Mouse (Mus musculus): ENCODE results near the gene Brinp3.
"Not testable (repeated sequence)": the region's sequence is repeated elsewhere in the genome, so short reads cannot be mapped to it uniquely, and the experiment has no call there.

Brinp3 gene

DNA sequence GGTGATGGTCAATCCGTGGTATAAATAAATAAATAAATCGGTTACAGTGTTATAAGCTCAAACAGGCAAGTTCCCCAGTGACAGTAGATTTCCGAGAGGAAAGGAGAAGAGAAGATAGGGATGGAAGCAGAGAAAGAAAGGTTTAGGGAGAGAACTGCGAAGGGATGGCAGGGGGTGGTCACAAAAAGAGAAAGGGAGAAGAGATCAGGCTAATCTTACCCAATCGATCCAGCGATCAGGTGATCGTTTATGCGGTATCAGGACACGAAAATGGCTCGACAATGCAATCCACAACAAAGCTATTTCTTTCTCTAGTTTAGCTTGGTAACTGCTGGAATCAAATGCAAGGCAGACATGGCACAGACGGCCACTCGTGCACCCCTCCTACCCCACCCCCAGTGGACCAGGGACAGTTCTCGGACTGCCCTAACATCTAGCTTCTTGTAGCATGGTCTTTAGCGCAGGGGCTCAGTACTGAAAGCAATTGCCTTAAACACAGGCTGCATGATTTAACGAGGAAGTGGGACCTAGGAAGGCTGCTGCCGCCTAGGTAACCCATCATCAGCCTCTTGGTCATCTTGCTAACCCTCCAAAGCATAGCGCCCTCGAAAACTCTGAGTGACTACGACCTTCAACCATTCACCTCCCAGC, at the start of gene Brinp3:
TSS of gene Brinp3 (plus strand) at position 80 of the 651 bp plus-strand sequence.
- DNase-seq: no peak

DNA sequence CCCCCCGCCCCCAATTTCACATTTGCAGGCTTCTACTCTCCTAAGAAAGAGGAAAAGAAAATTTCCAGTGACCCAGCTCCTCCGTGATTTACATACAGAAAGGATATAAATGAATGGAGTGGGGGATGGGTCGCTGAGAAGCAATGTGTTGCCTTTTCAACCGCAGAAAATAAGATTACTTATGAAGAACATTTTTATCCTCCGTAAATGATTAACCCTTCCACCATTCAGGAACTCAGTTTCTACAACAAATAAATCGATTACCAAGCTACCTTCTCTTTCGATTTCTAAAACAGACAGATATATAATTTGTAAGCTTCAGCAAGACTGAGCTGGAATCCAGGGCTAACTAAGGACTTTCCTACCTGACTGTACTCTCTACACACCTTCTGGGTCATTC, 339 bp upstream of the Brinp3 start:
- no peak for DNase-seq

DNA sequence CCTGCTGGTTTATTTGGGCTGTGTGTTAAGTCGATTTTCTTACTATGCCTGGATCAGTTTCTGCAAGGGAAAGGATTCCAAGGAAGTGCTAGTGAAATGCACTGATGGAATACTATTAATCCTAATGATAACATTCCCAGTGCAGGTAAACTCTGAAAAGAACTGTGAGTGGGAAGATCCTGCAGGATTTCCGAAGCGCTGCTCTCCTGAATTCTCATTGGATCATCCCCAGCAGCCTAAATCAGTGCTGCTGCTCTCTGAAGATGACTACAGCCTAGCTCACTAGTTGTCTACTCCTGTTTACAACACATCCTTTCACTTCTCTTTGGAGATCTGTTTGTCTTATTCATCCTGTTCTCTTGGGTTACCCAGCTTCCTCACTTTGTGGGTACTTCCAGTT, 826 bp downstream of the Brinp3 start:
- DNase-seq: no peak

DNA sequence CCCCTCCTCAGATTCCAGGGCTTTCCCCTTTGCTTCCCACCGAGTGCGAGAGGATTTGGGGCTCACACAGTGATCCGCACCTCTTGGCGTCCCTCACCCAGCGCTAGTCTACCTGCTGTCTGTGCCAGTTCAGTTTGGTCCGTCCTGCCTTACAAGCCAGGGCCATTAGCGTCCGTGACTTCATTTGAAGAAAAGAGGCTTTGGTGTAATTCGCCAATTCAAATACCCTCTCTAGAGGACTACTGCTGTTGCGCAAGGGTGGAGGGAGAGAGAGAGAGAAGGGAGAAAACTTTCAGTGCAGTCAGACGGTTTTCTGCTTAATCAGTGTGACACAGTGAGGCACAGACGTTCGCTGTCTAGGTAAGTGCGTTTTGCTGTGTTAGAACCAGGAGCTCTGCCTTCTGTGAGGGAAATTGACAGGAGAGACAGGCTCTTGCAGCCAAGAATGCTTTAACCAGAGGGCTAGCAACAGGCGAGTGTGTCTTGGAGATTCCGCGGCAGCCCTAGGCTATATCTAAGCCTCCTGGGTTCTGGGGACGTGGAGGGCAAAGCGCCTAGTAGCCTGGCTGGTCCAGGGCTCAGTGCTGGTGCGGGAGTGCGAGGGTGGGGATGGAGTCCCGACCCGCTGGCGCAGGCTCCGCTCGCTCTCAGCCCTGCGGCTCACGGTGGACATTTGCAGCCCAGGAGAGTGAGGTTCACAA, 3.0 kb downstream of the Brinp3 start:
- DNase-seq: no peak

DNA sequence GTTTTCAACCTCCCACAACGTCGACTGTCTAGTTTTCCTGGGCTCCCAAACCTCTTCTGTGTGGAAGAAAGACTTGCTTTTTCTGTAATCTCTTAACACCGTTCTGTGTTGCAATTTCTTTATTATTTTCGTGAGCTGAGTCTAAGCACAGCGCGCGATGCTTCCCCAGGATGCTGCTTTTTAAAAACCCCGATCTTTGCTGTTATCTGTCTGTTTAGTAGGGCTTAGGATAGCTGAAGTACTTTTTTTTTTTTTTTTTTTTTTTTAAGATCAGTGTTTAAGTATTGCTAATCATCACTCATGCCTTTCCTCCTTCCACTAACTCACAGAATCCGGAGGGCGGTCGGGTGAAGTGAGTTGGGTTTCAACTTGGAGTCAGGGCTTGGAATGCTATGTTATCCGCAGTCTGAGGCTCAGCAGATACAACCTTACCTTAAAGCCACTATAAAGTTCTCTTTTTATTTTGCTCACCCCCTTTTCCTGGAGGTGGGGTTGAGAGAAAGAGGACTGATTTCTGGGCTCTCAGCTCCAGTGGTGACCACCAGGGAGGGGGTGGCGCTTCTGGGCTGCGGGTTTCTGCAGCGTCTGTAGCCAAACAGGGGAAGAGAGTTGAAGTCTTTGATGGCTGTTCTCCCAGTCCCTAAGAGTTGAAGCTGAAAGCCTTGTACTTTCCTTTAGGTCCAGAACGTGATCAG, 3.7 kb downstream of the Brinp3 start:
- no peak for DNase-seq

DNA sequence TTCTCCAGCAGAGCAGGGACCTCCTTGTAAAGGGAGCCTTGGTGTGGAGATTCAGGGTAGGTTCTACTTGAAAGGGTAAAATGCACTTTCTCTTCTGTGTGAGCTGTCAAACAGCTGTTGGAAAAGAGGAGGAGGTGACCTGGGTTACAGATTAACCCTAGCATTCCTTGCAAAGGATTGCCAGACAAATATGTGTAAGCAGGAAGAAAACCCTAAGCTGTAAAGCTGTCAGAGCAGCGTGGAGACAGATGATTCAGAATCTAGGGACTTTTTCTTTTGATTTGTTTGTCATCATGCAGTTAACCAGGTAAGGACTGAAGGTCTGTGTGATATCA, 4.2 kb downstream of the Brinp3 start:
- DNase-seq: no peak

DNA sequence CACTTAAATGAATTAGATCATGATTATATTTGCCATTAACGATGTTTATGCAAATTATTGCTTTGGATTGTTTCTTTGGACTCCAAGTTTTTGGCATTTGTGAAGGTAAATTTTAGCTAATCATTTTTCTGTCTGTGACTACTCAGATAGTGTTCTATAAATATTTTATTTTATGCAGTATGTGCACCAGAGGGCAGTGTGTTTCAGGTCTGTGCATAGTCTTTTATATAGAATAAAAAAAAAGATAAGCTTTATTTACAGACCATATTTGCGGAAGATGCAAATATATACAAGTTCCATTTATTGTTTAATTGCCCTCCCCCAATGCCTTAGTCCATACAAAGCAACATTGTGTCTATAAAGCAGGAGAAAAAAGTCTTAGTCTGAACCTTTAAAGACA, 20.8 kb downstream of the Brinp3 start:
- DNase-seq: no peak

DNA sequence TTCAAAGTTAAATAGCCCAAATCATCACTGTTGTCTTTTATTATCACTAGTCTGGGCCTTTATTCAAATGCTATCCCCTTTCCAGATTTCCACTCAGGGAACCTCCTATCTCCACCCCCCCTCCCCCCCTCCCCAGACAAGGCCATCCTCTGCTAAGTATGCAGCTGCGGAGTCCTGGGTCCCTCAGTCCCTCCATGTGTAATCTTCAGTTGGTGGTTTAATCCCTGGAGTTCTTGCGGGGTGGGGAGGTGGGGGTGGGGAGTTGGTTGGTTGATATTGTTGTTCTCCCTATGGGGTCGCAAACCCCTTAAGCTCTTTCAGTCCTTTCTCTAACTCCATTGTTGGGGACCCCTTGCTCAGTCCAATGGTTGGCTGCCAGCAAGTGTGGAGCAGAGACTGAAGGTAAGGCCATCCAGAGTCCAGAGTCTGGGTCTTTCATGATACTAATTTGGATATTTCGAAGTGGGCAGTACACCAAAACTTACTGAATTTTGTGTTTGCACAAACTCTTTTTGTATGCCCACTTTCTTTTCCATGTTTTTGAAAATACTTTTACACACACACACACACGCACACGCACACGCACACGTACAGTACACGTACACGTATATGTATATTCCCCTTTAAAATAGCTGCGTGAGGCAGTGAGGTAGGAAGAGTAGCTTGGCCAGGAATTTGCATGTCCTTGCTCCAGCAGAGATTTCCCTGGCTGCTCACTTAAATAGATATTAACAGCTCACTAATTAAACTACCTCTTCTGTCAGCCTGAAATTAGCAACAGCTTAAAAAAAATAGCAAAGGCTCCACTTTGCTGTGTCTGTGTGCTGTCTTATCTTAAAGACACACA, 29.4 kb downstream of the Brinp3 start:
- no peak for DNase-seq

DNA sequence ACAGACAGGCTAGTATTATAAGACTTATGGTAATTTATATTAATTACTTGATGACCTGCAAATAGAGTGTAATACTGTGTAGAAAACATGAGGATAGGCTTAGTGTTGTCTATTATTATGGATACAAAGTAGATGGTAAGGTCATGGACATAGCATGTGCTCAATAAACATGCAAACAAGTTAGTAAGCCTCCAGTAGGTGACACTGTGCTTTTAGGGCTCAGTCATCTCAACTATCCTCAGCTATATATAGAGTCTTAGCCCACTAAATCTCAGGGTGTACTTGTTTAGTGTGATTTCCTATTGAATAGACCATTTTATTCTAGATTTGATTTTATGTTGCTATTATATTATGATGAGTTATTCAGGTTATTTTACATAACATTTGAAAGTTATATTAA, 34.0 kb downstream of the Brinp3 start:
- DNase-seq: no peak

DNA sequence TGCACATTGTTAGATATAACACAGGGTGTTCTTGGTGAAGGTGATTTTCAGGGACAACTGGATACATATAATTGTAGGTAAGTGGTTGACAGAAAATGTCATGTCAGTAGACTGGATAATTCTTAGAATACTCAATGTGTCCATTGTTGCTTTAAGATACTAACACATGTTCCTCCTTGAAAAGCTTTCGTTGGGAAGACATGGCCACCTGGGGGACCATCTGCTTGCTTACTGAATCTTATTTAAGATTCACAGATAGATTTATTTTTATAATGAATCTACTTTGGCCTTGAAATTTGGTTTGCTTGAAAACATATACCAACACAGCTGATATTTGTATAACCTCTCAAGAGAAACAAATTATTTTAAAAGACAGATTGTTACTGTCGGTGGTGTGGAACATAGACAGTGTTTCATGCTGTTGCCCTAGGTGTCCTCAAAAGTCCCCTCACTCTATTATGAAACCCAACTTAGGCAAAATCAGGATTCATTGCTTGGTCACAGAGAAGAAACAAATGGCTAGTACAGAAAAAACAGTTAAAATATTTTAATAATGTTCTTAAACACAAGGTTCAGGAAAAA, 52.4 kb downstream of the Brinp3 start:
- DNase-seq: no peak

DNA sequence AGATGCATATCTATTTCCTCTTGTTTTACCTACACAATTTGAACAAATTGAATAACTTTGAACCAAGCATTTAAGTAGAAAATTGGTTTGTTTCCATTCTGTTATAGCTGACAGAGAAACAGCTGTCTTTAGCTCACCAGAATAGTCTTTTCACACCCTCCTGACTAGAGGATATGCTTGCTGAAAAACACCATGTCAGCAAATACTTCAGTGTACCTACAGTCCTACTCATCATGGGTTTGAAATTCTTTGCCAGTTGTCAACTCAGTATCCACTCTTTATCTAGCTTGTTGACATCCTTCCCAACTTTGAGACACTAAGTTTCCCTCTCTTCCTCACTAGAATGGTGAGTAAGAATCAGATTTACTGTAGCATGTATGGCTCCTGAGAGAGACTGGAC, 62.4 kb downstream of the Brinp3 start:
- no peak for DNase-seq

DNA sequence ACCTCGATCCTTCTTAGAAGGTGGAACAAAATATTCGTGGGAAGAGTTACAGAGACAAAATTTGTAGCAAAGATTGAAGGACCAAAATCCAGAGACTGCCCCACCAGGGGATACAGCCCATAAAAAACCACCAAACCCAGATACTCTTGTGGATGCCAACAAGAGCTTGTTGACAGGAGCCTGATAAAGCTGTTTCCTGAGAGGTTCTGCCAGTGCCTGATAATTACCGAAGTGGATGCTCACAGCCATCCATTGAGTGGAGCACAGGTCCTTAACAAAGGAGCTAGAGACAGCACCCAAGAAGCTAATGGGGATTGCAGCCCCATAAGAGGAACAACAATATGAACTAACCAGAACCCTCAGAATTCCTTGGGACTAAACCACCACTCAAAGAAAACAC, 67.6 kb downstream of the Brinp3 start:
- DNase-seq: no peak

DNA sequence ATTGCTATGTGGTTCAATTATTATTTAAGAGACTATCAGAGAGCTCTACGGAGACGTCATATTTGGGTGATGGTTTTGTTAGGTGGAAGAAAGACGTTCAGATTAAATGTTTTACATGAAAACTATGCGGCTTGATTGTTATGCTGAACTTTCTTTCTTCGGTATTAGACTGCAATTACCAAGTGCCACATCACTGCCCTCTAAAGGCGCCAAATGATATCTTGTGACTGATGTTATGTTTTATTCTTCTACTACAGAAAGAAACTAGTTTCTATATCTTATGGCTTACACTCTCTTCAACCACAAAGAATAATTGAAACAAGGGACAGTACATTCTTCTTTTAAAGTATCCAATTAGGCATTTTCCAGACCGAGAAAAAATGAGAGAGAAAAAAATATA, 89.6 kb downstream of the Brinp3 start:
- no peak for DNase-seq

DNA sequence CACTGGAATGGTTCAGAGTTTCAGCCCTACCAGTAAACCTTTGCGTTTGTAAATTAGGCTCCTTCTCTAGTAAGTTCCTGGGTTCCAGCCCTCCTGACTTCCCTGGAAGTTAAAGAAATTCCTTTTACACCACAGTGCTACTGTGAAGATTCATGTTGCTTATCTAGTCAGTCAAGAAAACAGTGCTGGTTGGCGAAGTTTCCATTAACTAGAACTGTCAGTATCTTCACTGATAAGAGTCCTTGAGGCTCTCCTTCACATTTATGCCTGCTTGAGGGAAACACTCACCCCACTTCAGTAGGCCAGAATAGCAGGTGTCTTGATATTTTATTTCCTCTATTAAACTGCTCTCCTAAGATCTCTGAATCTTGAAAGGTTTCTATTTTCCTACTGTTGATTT, 138.3 kb downstream of the Brinp3 start:
- no peak for DNase-seq

DNA sequence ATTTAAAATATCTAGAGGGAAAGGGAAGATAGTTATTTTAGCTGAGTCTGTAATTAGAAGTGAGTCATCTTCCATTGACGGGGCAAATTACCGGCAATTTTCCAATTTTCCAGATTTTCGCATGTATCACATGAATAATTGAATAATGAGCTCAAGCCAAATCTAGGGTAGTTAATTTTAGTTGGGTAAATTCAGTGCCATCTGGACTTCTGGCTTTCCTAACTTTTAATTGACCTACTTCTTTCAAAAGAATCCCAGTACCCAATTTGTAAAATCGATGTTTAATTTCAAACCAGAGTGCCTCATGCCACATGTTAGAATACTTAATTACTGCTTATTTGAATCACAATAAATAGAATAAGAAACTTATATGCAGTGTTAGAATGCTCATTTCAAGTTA, 162.7 kb downstream of the Brinp3 start:
- DNase-seq: no peak

DNA sequence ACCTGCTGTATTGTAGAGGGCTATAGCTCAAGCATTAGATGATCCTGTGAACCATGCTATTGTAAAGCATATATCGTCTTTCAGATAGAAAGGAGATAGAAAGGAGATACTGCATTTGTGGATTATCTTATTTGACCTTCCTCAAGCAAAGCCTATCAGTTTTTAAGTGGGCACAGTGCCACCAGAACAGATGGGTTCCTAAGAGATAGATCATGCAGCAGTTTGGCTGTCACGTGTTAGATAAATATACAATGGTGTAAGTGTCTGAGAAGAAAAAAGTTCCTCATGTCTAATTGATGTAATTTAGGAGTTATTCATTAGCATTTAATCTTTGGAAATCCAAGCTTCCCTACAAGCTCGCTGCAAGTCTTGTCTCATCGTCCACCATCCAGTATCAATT, 206.2 kb downstream of the Brinp3 start:
- DNase-seq: no peak

DNA sequence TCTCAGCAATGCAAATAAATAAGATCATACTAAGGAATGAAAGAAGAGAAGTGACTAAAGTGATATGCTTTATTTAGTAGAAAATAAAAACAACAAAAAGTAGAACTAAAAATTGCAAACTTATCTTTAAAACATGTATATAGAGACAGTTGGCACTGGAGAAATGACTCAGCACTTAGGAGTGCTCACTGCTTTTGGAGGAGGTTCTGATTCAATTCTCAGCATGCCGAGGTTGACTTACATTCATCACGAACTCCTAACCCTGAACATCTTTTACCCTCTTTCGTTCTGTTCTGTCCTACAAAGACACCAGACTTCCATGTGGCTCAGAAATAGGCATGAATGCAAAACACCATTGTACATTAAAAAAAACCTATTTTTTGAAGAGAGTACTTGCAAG, 225.0 kb downstream of the Brinp3 start:
- DNase-seq: no peak

DNA sequence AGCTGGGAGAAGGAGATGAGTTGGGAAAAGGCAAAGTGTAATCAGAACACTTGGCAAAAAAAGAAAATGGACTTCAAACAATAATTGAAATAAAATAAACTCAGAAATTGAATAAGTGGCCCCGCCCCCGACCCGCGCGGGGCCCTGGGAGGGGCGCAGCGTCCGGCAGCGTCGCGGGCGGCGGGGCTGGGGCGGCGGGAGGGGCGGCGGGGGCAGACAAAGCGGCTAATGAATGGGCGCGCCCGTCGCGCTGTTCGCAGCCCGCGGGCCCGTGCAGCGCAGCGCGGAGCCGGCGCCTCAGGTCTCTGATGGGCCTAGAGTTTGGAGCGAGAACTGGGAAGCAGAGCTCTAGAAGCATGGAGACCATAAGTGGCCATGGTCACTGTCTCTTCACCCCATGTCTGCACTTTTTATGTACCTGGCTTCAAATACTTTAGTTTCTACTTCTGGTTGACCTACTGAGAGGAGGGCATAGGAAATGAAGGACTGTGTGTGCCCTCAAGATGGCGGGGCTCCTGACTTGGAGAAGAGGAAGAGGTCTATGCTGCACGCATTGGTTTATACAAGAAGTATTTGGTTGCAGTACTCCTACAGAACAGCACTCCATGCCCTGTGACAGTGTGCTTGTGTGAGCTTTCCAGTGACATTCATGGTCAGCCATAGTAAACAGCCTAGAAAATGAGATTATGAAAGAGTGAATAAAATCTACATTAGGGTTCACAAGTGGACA, 230.4 kb downstream of the Brinp3 start:
- not testable (repeated sequence) for DNase-seq

DNA sequence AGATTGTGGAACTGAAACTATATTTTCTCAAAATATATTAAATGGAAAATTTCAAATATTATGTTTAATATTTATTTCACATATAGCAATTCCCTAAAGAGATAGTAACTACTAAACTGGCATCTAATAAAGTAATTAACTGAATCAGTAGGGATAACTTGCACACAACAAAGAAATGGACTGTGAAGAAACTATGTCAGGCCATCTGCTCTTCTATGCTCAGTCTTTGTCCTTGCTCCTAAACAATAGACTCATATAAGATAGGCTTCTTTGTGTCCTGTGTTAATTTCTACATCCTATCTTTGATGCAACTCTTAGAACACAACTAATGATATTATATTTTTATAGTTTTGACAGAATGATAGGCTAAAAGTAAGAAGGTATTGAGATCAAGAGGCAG, 256.5 kb downstream of the Brinp3 start:
- DNase-seq: no peak

DNA sequence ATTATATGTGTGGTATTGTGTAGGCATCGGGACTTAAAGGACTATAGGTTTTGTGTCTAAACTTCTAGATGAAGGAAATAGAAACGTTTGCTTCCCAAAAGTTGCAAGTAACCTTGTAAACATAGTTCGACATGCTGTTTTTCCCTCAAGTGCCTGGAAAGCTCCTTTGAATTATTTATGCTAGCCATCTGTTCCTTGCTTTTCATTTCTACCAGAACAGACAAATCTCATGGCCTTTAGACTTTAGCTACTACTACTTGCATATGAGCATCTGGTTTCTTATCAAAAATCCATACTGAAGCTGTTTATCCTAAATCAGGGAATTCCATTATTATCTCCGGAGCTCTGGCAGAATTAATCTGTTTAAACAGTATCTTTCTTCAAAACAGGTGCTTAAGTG, 288.7 kb downstream of the Brinp3 start:
- no peak for DNase-seq

DNA sequence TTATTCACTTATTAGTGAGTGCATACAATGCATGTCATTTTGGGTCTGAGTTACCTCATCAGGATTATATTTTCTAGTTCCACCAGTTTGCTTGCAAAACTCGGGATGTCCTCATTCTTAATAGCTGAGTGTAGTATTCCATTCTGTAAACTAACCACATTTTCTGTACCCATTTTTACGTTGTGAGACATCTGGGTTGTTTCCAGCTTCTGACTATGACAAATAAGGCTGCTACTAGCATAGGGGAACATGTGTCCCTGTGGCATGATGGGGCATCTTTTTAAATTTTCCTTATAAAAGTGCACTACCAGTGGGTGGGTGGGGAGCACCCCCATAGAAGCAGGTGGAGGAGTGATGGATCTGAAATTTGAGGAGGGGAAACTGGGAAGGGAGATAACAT, 292.7 kb downstream of the Brinp3 start:
- no peak for DNase-seq

DNA sequence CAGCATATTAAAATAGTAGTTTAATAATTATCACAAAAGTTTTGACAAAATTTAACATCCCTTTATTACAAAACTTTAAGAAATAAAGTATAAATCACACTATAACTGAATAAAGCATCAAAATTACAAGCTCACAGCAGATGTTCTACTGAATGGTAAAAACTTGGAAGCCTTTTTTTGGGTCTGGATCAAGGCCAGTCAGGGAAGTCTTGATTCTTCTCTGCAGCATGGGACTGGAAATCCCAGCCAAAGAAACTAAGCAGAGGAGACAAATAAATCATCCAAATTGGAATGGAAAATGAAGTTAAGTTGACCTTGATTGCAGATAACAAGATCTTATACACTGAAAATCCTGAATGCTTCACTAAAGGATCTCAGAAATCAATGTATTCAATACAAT, 298.3 kb downstream of the Brinp3 start:
- DNase-seq: no peak

Measured in kidney, postnatal 14 days (tissue).